Mouse (Mus musculus): ENCODE data around the gene Usp25. TPM values are rescaled to one million over a fixed set of nuclear protein-coding genes. Genes with fewer than 3 reads are reported as not detected.

Gene Usp25
- polyA plus RNA-seq, 1 experiment from 2014 or later = 23.9 TPM

DNA sequence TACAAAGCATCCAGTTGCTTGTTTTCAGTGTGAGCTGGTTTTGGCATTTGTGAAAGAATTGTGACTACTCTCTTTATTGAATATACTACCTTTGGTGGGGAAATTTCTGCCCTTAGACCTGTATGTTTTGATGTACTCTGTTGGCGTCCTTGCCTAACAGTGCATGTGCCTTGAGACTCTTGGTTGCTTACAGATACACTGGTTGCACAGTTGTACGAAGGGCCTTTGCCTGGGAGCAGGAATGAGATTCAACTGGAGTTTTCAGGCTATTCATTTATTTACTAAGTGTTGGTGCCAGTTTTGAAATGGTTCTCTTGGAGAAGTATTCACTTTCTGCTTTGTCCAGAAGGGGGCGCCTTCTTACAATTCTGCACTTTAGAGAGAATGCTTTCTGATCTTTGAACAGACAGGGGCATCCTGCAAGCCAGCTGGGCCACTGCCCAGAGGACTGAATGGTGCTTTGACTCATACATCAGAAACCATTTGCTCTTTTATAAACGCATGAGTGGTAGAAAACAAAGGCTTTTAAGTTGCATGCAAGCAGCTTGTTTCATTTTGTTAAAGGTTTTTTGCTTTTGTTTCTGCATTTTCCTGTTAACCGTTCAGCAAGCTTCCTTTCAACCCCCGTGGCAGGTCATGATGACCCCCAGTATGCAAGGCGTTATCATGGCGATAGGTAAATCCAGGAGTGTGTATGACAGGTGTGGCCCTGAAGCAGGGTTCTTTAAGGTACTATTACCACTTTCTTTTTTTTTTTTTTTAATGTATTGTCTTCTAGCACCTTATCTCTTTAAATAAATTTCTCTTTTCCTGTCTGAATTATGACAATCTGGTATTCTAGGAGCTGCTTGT, 85.7 kb downstream of the Usp25 start:
- Histone ChIP-seq H3K4me1 (ENCODE audit: control insufficient read depth, insufficient read depth, low read length) (no peaks in the 10 kb centered on the region), H3K4me2 (no peak overlapping the region), H3K36me3 (ENCODE audit: control insufficient read depth, insufficient read depth, low read length) (no peaks in the 10 kb centered on the region), H3K27ac (ENCODE audit: low read depth, low read length) (no peak overlapping the region), H3K27me3 (ENCODE audit: control insufficient read depth, insufficient read depth, low read length) (no peaks in the 10 kb centered on the region), H3K9me3 (ENCODE audit: control insufficient read depth, low read length) (no peaks in the 10 kb centered on the region), H3K9ac (ENCODE audit: low read length) (no peak overlapping the region), H3K4me3 (ENCODE audit: low read depth, low read length) (no peak overlapping the region)
- 67% methylated on average over 8 of the region's 8 CpGs for WGBS
- peak; percentile 94 for DNase-seq (ENCODE audit: low spot score, missing footprints)
- no peak for ATAC-seq (ENCODE audit: low FRiP score)

DNA sequence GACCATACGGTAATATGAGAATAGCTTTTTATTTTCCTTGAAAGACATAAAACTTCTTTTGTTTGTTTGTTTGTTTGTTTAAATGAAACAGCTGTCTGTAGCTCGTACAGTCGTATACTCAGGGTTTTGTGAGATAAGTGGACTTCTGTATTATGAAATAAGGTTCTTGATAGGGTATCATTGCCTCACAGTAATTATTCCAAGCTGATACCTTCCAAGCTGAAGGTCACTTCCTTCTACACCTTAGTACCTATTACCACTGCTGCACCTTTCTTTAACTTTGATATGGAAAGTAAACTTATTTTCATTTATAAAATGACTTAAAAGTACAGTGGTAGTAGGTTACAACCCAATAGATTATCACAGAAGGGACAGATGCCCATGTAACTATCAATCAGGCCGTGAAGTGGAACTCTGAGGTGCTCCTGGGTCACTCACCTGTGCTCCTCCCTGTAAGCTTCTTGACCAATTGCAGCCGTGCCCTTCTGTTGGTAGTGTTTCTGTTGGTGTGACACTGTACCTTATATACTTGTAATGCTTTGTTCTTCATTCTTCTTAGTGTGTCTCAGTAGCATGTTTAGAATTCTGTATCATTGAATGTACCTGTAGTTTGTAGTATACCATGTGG, 90.2 kb downstream of the Usp25 start:
- no peak overlapping the region for H3K4me2 ChIP-seq
- ATAC-seq (ENCODE audit: low FRiP score) (no peak), DNase-seq (ENCODE audit: low spot score, missing footprints) (no peak)
- H3K9ac ChIP-seq (ENCODE audit: low read length) = no peak overlapping the region
- no peak overlapping the region for H3K4me3 ChIP-seq (ENCODE audit: low read depth, low read length)
- no peaks in the 10 kb centered on the region for H3K36me3 ChIP-seq (ENCODE audit: control insufficient read depth, insufficient read depth, low read length)
- no peaks in the 10 kb centered on the region for H3K27me3 ChIP-seq (ENCODE audit: control insufficient read depth, insufficient read depth, low read length)
- H3K27ac ChIP-seq (ENCODE audit: low read depth, low read length) = no peak overlapping the region
- no peaks in the 10 kb centered on the region for H3K4me1 ChIP-seq (ENCODE audit: control insufficient read depth, insufficient read depth, low read length)
- no peaks in the 10 kb centered on the region for H3K9me3 ChIP-seq (ENCODE audit: control insufficient read depth, low read length)
- 93% methylated on average over 5 of the region's 5 CpGs for WGBS

- DNase-seq (ENCODE audit: low spot score, missing footprints) = no peak
- no peak overlapping the region for H3K4me2 ChIP-seq
These were observed 97.8 kb downstream of the Usp25 start for GRCm38 (mm10) chr16:77111268-77111667.

GRCm38 (mm10) chr16:77125908-77126307, 112.4 kb downstream of the Usp25 start:
- H3K9ac ChIP-seq (ENCODE audit: low read length) = no peak overlapping the region
- DNase-seq (ENCODE audit: low spot score, missing footprints) = no peak
- H3K27me3 ChIP-seq (ENCODE audit: control insufficient read depth, insufficient read depth, low read length) = no peaks in the 10 kb centered on the region
- no peaks in the 10 kb centered on the region for H3K36me3 ChIP-seq (ENCODE audit: control insufficient read depth, insufficient read depth, low read length)
- H3K4me1 ChIP-seq (ENCODE audit: control insufficient read depth, insufficient read depth, low read length) = peaks cover 4% of the 10 kb centered on the region; the same call in 1 of the 2 replicates
- no peak overlapping the region for H3K4me2 ChIP-seq
- no peaks in the 10 kb centered on the region for H3K9me3 ChIP-seq (ENCODE audit: control insufficient read depth, low read length)
- WGBS = 76% methylated on average over 1 of the region's 1 CpGs
- no peak overlapping the region for H3K4me3 ChIP-seq (ENCODE audit: low read depth, low read length)
- ATAC-seq (ENCODE audit: low FRiP score) = no peak
- no peak overlapping the region for H3K27ac ChIP-seq (ENCODE audit: low read depth, low read length)

More at GRCm38 (mm10) chr16:77111268-77111667, 97.8 kb downstream of the Usp25 start:
- Histone ChIP-seq H3K9me3 (ENCODE audit: control insufficient read depth, low read length) (no peaks in the 10 kb centered on the region), H3K4me1 (ENCODE audit: control insufficient read depth, insufficient read depth, low read length) (no peaks in the 10 kb centered on the region), H3K27ac (ENCODE audit: low read depth, low read length) (no peak overlapping the region), H3K9ac (ENCODE audit: low read length) (no peak overlapping the region), H3K4me3 (ENCODE audit: low read depth, low read length) (no peak overlapping the region), H3K27me3 (ENCODE audit: control insufficient read depth, insufficient read depth, low read length) (no peaks in the 10 kb centered on the region), H3K36me3 (ENCODE audit: control insufficient read depth, insufficient read depth, low read length) (peaks cover 6% of the 10 kb centered on the region; the same call in 1 of the 2 replicates)
- whole genome bisulfite sequencing = 88% methylated on average over 1 of the region's 1 CpGs
- no peak for ATAC-seq (ENCODE audit: low FRiP score)

DNA sequence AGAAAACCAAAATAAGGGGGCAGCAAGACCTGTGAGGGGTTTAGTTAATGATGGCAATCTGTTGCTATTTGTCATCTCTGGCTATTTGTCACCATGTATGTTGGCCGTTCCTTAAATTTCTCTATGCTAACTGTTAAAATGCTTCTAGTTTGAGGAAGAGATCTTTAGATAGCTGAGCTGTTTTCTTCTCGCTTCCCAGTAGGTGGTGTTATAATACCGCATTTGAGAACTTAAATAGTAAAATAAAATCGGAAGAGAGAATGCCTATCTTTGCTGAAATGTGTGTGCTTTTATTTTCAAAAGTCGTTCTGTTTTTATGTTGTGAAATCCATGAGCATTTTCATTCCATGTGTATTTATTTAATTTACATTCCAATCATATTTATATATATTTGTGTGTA, 115.2 kb downstream of the Usp25 start:
- DNase-seq (ENCODE audit: low spot score, missing footprints) = peak; percentile 88
- no peak for ATAC-seq (ENCODE audit: low FRiP score)
- WGBS = 39% methylated on average over 5 of the region's 5 CpGs

GRCm38 (mm10) chr16:77133055-77133454, 119.5 kb downstream of the Usp25 start:
- H3K27ac ChIP-seq (ENCODE audit: low read depth, low read length) = no peak overlapping the region
- no peak overlapping the region for H3K4me3 ChIP-seq (ENCODE audit: low read depth, low read length)
- no peak for ATAC-seq (ENCODE audit: low FRiP score)
- no peaks in the 10 kb centered on the region for H3K36me3 ChIP-seq (ENCODE audit: control insufficient read depth, insufficient read depth, low read length)
- 94% methylated on average over 5 of the region's 5 CpGs for WGBS
- no peak overlapping the region for H3K9ac ChIP-seq (ENCODE audit: low read length)
- H3K9me3 ChIP-seq (ENCODE audit: control insufficient read depth, low read length) = no peaks in the 10 kb centered on the region
- H3K4me1 ChIP-seq (ENCODE audit: control insufficient read depth, insufficient read depth, low read length) = peaks cover 4% of the 10 kb centered on the region; the same call in 1 of the 2 replicates
- H3K4me2 ChIP-seq = no peak overlapping the region
- no peak for DNase-seq (ENCODE audit: low spot score, missing footprints)
- no peaks in the 10 kb centered on the region for H3K27me3 ChIP-seq (ENCODE audit: control insufficient read depth, insufficient read depth, low read length)

More for the DNA sequence above, 115.2 kb downstream of the Usp25 start:
- no peak overlapping the region for H3K9ac ChIP-seq (ENCODE audit: low read length)
- H3K27ac ChIP-seq (ENCODE audit: low read depth, low read length) = no peak overlapping the region
- no peaks in the 10 kb centered on the region for H3K9me3 ChIP-seq (ENCODE audit: control insufficient read depth, low read length)
- peaks cover 4% of the 10 kb centered on the region; the same call in 1 of the 2 replicates for H3K4me1 ChIP-seq (ENCODE audit: control insufficient read depth, insufficient read depth, low read length)
- no peaks in the 10 kb centered on the region for H3K36me3 ChIP-seq (ENCODE audit: control insufficient read depth, insufficient read depth, low read length)
- no peak overlapping the region for H3K4me3 ChIP-seq (ENCODE audit: low read depth, low read length)
- H3K4me2 ChIP-seq = no peak overlapping the region
- H3K27me3 ChIP-seq (ENCODE audit: control insufficient read depth, insufficient read depth, low read length) = no peaks in the 10 kb centered on the region

GRCm38 (mm10) chr16:77140651-77141050, 127.1 kb downstream of the Usp25 start:
- Histone ChIP-seq H3K4me1 (ENCODE audit: control insufficient read depth, insufficient read depth, low read length) (no peaks in the 10 kb centered on the region), H3K36me3 (ENCODE audit: control insufficient read depth, insufficient read depth, low read length) (no peaks in the 10 kb centered on the region), H3K9me3 (ENCODE audit: control insufficient read depth, low read length) (no peaks in the 10 kb centered on the region), H3K27ac (ENCODE audit: low read depth, low read length) (no peak overlapping the region), H3K4me2 (no peak overlapping the region), H3K4me3 (ENCODE audit: low read depth, low read length) (no peak overlapping the region), H3K27me3 (ENCODE audit: control insufficient read depth, insufficient read depth, low read length) (no peaks in the 10 kb centered on the region), H3K9ac (ENCODE audit: low read length) (no peak overlapping the region)
- ATAC-seq (ENCODE audit: low FRiP score) (no peak), DNase-seq (ENCODE audit: low spot score, missing footprints) (peak; percentile 37)
- WGBS = 90% methylated on average over 7 of the region's 7 CpGs

- Histone ChIP-seq H3K36me3 (ENCODE audit: control insufficient read depth, insufficient read depth, low read length) (no peaks in the 10 kb centered on the region), H3K4me2 (no peak overlapping the region), H3K27me3 (ENCODE audit: control insufficient read depth, insufficient read depth, low read length) (no peaks in the 10 kb centered on the region), H3K4me1 (ENCODE audit: control insufficient read depth, insufficient read depth, low read length) (no peaks in the 10 kb centered on the region), H3K4me3 (ENCODE audit: low read depth, low read length) (no peak overlapping the region), H3K9me3 (ENCODE audit: control insufficient read depth, low read length) (no peaks in the 10 kb centered on the region), H3K27ac (ENCODE audit: low read depth, low read length) (no peak overlapping the region), H3K9ac (ENCODE audit: low read length) (no peak overlapping the region)
- WGBS = 97% methylated on average over 5 of the region's 5 CpGs
- ATAC-seq (ENCODE audit: low FRiP score) (no peak), DNase-seq (ENCODE audit: low spot score, missing footprints) (peak; percentile 60)
These were observed 133.3 kb downstream of the Usp25 start for GRCm38 (mm10) chr16:77146801-77147200.

DNA sequence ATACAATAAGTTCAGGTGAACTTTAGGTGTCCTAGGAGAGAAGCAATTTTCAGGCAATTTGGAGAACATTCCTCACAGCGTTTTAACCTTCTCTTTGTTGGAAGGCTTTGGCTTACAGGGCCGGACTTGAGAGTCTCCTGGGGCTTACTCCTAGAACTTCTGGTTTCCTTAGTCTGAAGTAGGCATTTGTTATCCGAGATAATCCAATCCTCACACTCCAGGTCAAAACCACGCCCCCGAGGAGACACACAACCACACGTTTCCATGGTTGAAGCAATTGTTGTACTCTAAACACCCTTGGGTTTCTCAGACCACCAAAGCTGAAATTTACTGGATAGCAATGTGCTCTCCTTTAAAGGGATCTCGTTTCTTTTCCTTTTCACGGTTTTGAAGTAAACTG, 136.8 kb downstream of the Usp25 start:
- ATAC-seq (ENCODE audit: low FRiP score) (no peak), DNase-seq (ENCODE audit: low spot score, missing footprints) (no peak)
- Histone ChIP-seq H3K9me3 (ENCODE audit: control insufficient read depth, low read length) (no peaks in the 10 kb centered on the region), H3K4me2 (no peak overlapping the region), H3K4me1 (ENCODE audit: control insufficient read depth, insufficient read depth, low read length) (no peaks in the 10 kb centered on the region), H3K9ac (ENCODE audit: low read length) (no peak overlapping the region), H3K27ac (ENCODE audit: low read depth, low read length) (no peak overlapping the region), H3K36me3 (ENCODE audit: control insufficient read depth, insufficient read depth, low read length) (no peaks in the 10 kb centered on the region), H3K27me3 (ENCODE audit: control insufficient read depth, insufficient read depth, low read length) (no peaks in the 10 kb centered on the region), H3K4me3 (ENCODE audit: low read depth, low read length) (no peak overlapping the region)
- WGBS = 56% methylated on average over 8 of the region's 8 CpGs

All from midbrain, embryonic 11.5 days (tissue).